22 mouse cellular contexts compared by ENCODE assay signal in genomic region chr11:95082896-95083295, GRCm38 (mm10). TPM values are rescaled to one million over a fixed set of nuclear protein-coding genes. Genes with fewer than 3 reads are reported as not detected.
"Had no signal": no experiment of that assay in that cellular context is flagged by ENCODE, and none has a peak within 500 bp of the region (broad histone marks: within the 10 kb centered on the region; RNA-seq: fewer than 3 reads in every experiment).

No protein-coding gene starts in this region.

- ATAC-seq: midbrain, embryonic 15.5 days had no signal

- DNase-seq: kidney, adult 11 months; kidney, adult 9 months; kidney, postnatal 36 days; left cerebral cortex, postnatal 4 days; lung, embryonic 14.5 days; lung, postnatal 10 days; lung, postnatal 4 days; retina, postnatal 1 day; right cerebral cortex, postnatal 4 days; spleen, adult 18-20 months had no signal

- H3K27ac ChIP-seq: kidney, postnatal 0 days; layer of hippocampus, adult 2 months; limb, embryonic 13.5 days; liver, embryonic 15.5 days; midbrain, embryonic 15.5 days; neural tube, embryonic 13.5 days had no signal

- H3K4me3 ChIP-seq: layer of hippocampus, adult 2 months; limb, embryonic 13.5 days; liver, embryonic 15.5 days; megakaryocyte, embryonic 14.5 days; midbrain, embryonic 15.5 days; neural tube, embryonic 13.5 days had no signal

- H3K36me3 ChIP-seq: limb, embryonic 13.5 days; liver, embryonic 15.5 days; midbrain, embryonic 15.5 days; neural tube, embryonic 13.5 days had no signal

RNA-seq across cellular contexts. Expression of gene Dlx3, which starts 37.0 kb away (rescaled TPM):
- total RNA-seq: layer of hippocampus, adult 2 months; layer of hippocampus, postnatal 14 days; left cerebral cortex, adult 18-20 months; left cerebral cortex, postnatal 10 days; left cerebral cortex, postnatal 4 days; liver, adult 2 months; monocyte, adult 5-6 weeks had no signal
- polyA plus RNA-seq: liver, adult 2 months had no signal
